Mouse (Mus musculus) ES-Bruce4 (cell line): ENCODE data around the gene B4gat1.

Experiments used
- CTCF ChIP-seq: IDR thresholded peaks from one replicate; pipeline ENCODE4 v1.8.1; 2011; ENCODE audit warnings: low read depth, low read length
- EP300 ChIP-seq: IDR thresholded peaks from 2 replicates; pipeline ENCODE4 v1.6.1; 2011; ENCODE audit warnings: low read depth, low read length; ENCODE audit not compliant: insufficient read depth
- POLR2A ChIP-seq: IDR thresholded peaks from one replicate; pipeline ENCODE4 v1.8.1; 2011; ENCODE audit warnings: low read length; ENCODE audit not compliant: insufficient read depth

DNA sequence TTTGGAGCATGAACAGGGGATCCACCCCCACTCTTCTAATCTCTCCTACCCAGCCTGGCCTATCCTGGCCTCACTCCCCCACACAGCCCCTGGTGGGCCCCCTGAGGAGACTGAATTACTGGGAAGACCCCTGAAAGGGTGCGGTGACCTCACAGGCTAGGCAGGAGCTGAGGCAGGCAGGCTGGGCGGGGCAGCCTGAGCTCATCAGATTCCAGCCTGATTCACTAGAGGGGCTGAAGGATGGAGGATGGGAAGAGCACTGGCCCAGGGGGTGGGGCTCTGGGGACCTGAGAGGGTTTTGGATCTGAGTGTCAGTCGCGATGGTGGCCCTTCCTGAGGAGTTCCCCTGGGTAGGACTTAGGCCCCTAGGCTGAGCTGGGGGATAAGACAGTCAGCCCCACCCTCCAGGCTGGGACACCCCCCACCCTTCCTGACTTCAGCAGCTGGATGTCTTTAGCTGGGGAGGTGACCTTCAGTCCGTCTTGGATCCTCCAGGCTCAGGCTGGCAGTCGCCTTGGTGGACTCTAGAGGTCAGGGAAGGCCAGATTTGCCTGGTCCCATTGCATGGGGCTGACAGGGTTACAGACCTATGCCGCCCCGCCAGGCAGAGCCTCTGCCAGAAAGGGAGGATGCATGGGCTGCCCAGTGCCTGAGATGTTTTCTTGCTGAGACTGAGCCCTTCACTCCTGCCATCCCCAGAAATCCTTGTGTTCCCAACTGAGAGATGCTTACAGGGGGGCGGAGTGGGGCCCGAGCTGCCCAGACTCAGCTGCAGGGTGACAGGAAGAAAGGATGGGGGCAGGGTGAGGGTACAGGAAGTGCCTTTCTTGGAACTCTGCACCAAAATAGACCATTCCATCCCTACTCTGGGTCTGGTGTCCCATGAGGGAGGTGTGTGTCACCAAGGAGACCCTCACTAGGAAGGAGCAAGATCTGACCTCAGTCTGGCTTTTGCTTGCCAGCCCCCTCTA is 20.5 kb downstream of the B4gat1 start:
- TF ChIP-seq CTCF (no peak), EP300 (peak; percentile 31; the same call in 1 of the 2 replicates), POLR2A (no peak)
